Mouse (Mus musculus): ENCODE data around the gene Socs7. TPM values are rescaled to one million over a fixed set of nuclear protein-coding genes. Genes with fewer than 3 reads are reported as not detected.
A peak's percentile ranks its signal among the peaks of the same experiment; 100 is the strongest.

Socs7 gene
- total RNA-seq, 2 experiments from 2014 or later: 33.4 to 34.5 TPM

GRCm38 (mm10) chr11:97383017-97383416 is 20.7 kb downstream of the Socs7 start:
- DNase-seq (ENCODE audit: low spot score in 2 of 2): no peak

DNA sequence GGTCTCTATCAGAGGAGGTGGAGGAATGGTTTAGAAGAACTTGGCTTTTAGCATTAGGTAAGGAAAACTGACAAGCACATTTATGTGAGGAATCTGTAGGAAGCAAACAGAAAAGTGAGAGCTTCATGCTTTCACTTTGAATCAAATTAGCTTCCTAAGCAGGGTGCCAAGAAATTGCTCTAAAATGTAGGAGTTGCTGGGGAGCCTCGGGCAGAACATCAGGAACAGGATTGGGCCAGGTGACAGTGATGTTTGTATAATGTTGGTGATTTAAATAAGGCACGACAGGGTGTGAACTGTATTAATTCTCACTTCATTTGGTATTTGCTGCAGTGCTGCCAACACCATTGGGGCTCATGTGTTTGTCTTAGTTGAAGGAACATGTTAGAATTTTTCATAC is 21.4 kb downstream of the Socs7 start:
- no peak for DNase-seq (ENCODE audit: low spot score in 2 of 2)

GRCm38 (mm10) chr11:97387811-97388210 is 25.5 kb downstream of the Socs7 start:
- DNase-seq (ENCODE audit: low spot score in 2 of 2): no peak

DNA sequence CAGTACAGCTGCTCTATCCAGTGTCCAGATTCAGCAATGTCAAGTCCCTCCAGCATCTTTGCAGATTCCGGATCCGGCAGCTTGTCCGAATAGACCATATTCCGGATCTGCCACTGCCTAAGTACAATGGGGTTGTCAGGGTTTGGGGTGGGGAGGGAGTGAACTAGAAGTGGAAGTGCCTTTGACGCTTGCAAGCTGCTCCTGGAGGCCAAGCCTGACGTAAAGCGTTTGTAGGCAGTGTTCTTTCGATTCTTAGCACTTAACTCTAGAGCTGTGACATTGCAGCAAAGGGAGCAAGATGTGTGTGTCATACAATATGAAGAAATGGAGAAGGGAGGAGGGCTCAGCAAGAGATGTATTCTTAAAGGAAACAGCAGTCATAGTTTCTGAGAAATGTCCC is 26.8 kb downstream of the Socs7 start:
- no peak for DNase-seq (ENCODE audit: low spot score in 2 of 2)

- no peak for DNase-seq (ENCODE audit: low spot score in 2 of 2)
These were observed 31.3 kb downstream of the Socs7 start for GRCm38 (mm10) chr11:97393658-97394057.

GRCm38 (mm10) chr11:97394146-97394545 is 31.8 kb downstream of the Socs7 start:
- no peak for DNase-seq (ENCODE audit: low spot score in 2 of 2)

- no peak for DNase-seq (ENCODE audit: low spot score in 2 of 2)
These were observed 36.2 kb downstream of the Socs7 start for GRCm38 (mm10) chr11:97398506-97398905.

DNA sequence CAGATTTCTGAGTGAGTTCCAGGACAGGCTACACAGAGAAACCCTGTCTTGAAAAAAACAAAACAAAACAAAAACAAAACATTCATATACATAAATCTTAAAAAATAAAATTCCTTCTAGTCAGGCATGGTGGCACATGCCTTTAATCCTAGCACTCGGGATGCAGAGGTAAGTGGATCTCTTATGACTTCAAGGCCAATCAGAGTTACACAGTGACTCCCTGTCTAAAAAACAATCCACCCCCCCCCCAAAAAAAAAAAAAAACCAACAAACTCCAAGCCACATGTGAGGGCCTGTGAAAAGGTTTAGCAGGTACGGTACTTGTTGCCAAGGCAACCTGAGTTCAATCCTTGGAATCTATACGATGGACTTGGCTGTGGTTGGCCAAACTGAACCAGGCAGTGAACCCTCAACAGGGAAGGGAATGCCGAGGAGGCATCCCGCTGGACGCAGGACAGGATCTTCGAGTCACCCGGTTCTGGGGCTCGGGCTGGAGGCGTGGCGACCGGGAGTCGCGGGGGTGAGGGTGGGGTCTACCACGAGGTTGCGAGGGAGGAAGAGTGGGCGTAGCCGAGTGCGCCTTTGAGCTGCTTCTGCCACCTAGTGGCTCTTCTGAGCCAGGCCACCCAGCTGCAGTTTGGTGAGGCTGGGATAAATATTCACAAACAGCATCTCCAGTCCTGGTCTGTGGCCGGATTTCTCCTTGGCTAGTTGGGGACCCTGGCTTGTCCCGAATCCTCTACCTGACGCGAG is 37.8 kb downstream of the Socs7 start:
- DNase-seq (ENCODE audit: low spot score in 2 of 2): peak; percentile 72 to 82

GRCm38 (mm10) chr11:97401082-97401481 is 38.7 kb downstream of the Socs7 start:
- no peak for DNase-seq (ENCODE audit: low spot score in 2 of 2)

DNA sequence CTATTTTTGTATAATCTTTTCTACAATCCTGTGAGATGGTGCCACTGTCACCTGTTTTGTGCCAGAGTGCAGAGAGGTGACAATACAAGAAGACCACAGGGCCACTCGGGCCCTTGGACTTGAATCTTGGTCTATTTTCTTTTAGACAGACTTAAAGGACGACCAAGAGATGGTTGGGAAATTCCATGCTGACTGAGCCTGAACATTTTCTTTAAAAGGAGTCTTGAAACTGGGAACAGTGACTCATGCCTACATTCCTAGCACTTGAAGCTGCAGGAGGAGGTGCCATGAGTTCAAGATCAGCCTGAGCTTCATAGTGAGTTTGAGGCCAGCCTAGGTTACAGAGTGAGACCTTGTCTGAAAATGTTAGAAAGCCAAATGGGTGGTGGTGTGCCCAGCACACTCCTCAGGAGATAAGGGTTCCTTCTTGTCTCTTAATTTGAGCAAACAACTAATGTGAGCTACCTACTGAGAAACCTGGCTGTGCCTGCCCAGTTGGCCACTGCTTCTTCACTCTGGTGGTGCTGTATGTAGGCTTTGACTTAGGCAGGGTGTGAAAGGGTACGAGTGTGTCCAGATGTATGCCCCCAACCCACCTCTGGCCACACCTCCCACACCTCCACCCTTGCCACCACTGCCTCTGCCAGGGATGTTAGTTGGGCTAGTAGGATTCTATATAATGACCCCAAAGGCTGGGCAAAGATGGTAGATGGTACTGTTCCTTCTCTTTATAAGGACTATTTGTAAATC is 39.5 kb downstream of the Socs7 start:
- no peak for DNase-seq (ENCODE audit: low spot score in 2 of 2)

DNA sequence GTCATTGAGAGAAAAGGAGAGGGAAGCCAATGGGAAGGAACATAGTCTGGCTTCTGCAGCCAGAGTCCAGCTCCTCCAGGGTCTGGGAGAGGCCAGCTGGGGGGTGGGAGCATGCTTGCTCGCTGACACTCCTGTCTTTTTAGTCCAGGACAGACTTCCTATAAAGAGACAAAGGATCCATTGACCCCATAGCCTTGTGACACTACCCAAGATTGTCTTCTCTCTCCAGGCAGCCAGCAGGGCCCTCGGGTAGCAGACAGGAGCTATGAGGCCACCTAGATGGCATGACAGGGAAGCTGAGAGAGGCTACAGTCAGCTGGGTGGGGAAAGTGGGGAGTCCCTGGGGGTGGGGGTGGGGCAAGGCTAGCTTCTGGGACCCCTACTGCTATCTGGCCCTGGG is 40.4 kb downstream of the Socs7 start:
- no peak for DNase-seq (ENCODE audit: low spot score in 2 of 2)

DNA sequence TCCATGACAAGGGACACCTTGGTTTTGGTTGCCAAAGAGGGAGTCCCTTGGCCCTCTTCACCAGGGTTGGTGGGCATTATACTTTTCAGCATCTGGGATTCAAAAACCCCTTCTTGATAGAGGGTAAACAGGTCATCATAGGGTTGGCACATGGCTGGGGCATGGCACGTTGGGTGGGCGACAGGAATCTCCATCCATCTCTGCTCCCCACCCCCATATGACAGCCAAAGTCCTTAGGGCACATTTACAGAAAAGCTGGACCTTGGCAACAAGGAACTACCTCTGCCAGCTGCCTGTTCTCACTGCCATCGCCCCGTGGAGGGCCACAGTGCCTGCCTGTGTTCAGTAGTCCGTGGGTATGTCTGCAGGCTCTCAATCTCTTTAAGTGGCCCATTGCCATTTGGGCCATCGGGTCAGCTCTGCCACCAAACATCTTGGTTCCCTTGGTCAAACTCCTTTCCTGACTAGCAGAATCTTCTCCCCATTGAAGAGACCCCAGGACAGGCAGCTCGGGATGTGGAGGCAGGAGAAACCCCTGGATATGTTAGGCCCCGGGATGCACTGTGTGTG is 41.3 kb downstream of the Socs7 start:
- DNase-seq (ENCODE audit: low spot score in 2 of 2): no peak

GRCm38 (mm10) chr11:97404184-97404760 is 41.9 kb downstream of the Socs7 start:
- peak in 1 of 2 experiments; percentile 65 for DNase-seq (ENCODE audit: low spot score in 2 of 2)

- no peak for DNase-seq (ENCODE audit: low spot score in 2 of 2)
These were observed 42.4 kb downstream of the Socs7 start for GRCm38 (mm10) chr11:97404761-97405190.

DNA sequence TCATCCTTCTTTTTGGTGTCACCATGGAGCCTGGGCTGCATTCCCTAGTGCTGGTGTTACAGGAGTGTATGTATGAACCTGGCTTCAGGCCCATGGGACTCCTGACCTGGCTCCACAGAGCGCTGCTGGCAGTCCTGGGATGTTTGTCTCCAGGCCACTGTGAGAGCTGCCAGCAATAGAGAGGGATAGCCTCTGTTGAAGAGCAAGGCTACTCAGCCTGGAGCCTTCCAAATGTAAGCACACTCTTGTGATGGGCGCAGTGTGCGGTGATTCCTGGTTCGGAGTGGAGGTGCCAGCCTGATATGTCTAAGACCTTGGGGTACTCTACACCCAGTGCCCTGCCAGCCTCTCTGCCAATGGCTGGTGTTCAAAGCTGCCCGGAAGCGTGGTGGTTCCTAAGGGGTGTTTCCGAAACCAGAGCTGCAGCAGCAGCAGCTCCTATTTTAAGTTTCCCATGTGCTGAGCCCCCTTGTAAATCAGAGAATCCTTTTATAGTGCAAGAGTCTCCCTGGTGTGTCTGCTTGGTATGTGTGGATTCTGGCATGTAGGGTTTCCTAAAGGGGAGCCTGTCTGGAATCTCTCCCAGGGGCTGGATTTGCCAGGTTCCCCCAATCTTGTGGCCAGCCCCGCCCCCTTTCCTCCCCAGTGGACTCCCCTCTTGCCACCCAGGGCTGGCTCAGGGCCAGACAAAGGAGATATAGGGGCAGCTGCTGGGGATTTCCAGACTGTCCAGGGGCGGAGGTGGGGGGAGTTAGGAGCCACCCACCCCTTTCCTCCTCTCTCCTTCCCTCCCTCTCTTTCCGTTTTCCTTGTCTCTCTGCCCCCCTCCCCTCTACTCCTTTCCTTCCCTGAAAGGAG is 44.0 kb downstream of the Socs7 start:
- DNase-seq (ENCODE audit: low spot score in 2 of 2): no peak

DNA sequence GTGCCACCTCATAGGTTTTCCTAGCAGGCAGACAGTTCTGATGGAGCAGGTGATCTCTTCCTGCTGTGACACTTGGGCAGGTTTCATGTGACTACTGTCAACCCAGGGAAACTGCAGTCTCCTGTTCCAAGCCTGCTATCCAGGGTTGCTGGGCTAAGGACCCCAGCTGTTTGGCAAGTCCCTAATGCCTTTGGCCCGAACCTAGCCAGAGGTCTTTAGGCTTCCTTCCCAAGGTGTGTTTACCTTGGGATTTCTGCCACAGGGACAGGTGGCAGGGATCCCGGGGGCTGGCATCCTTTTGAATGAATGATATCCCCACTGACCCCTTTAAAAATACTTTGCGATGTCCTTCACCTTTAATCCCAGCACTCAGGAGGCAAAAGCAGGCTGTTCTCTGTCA is 45.1 kb downstream of the Socs7 start:
- DNase-seq (ENCODE audit: low spot score in 2 of 2): no peak

- peak; percentile 64 to 83 for DNase-seq (ENCODE audit: low spot score in 2 of 2)
These were observed 45.8 kb downstream of the Socs7 start for GRCm38 (mm10) chr11:97408171-97408570.

- no peak for DNase-seq (ENCODE audit: low spot score in 2 of 2)
These were observed 48.6 kb downstream of the Socs7 start for GRCm38 (mm10) chr11:97410958-97411357.

GRCm38 (mm10) chr11:97412117-97412516 is 49.8 kb downstream of the Socs7 start:
- no peak for DNase-seq (ENCODE audit: low spot score in 2 of 2)

GRCm38 (mm10) chr11:97412808-97413347 is 50.5 kb downstream of the Socs7 start:
- no peak for DNase-seq (ENCODE audit: low spot score in 2 of 2)

GRCm38 (mm10) chr11:97415330-97415711 is 53.0 kb downstream of the Socs7 start, which contains the start of gene Arhgap23:
Arhgap23 (plus strand) TSS chr11:97415533.
- DNase-seq (ENCODE audit: low spot score in 2 of 2): peak; percentile 62 to 82

Measured in gastrocnemius, postnatal 4 days (tissue).